Mouse (Mus musculus): ENCODE results near the gene Ampd1.

Ampd1 gene

DNA sequence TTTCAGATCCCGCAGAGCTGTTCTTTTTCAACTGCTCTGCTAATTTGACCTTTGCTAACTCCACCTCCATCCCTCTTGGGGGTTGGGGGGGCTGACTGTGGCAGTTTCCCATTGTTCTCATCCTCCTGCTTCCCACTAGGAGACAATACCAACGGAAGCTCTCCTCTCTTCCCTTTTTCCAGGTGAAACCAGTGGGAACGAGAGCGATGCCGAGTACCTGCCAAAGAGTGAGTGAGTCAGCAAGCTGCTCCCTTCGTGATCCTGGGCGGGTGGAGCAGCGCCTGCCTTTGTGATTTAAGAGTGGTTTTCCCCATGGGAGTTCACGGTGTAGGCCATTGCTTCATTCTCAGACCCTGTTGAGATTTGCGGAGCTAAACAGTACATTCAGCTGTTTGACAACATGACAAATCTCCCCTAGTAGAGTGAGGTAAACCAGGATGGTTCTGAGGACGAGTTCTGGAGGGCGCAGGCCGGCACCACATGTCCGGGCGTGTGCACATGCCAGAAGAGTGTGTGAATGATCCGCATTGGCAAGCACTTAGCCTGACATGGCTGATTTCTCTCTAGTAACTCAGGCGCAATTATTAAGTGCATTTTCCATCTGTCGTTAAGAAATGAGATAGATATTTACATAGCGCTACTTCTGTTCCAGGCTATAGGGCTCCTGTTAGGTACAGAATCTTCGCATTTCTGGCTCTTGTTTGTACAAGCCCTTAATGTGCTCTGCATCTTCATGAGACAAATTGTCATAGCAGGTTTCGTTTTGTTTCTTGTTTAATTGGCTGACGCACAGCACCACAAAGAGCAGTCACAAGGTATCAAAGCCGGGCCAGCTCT, 72.7 kb downstream of the Ampd1 start:
- intact Hi-C loops (cut with DNase I) = loop anchor here (5.0 kb wide), 1 partner anchor 44 kb away; the partner anchor contains the start of gene Dennd2c

DNA sequence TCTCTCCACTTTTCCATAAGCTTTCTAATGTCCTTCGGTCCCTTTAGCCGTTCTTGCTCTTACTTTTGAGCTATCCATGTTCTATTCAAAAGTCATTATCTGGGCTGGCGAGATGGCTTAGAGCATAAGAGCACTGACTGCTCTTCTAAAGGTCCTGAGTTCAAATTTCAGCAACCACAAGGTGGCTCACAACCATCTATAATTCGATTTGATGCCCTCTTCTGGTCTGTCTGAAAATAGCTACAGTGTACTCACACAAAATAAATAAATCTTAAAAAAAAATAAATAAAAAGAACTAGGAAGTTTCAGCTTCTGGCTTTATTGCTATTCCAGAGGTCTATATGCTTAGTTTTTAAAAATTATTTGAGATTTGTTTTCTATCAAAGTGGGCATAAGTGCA, 74.0 kb downstream of the Ampd1 start:
- intact Hi-C loops (cut with DNase I) = loop anchor here (5.0 kb wide), 1 partner anchor 45 kb away; the partner anchor contains the start of gene Dennd2c

DNA sequence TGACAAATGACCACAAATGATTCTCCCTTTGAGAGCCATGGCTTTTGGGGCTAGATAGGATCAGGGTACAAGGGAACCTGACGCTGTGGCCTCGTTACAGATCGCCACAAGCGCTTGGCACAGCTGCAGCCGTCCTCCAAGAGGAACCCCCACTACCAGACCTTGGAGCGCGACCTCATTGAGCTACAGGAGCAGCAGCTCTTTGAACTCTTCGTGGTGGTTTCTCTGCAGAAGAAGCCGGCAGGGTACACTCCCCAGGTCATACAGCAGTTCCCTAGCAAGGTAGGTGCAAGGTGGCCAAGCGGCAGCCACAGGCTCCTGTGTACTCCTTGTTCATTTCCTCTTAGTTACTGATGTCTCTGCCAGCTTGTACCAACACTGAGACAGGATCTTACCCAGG, 75.1 kb downstream of the Ampd1 start:
- intact Hi-C loops (cut with DNase I) = loop anchor here (5.0 kb wide), 1 partner anchor 47 kb away; the partner anchor contains the start of gene Dennd2c

Measured in adrenal gland (tissue).